Mouse (Mus musculus) liver, embryonic 15.5 days (tissue): ENCODE data around the gene Srrm1. TPM values are rescaled to one million over a fixed set of nuclear protein-coding genes. Genes with fewer than 3 reads are reported as not detected.
A peak's percentile ranks its signal among the peaks of the same experiment; 100 is the strongest.

Experiments
- ATAC-seq: fragments of 200-750 bp; cut with Nextera tagmentation; 2 replicates; pipeline ENCODE4 v1.8.0; 2017; ENCODE audit warnings: moderate number of reproducible peaks, mild to moderate bottlenecking, moderate library complexity; ENCODE audit not compliant: insufficient read depth
- H3K27ac ChIP-seq: fragments of 300-500 bp; sonication (generic); replicated peaks from 2 replicates; pipeline ENCODE4 v1.5.1; 2015; ENCODE audit warnings: mild to moderate bottlenecking, inconsistent platforms
- H3K27me3 ChIP-seq: fragments of 300-500 bp; sonication (generic); 2 replicates; pipeline ENCODE4 v1.6.1; 2015; ENCODE audit warnings: mild to moderate bottlenecking, inconsistent platforms
- H3K36me3 ChIP-seq: fragments of 300-500 bp; sonication (generic); replicated peaks from 2 replicates; pipeline ENCODE4 v1.6.1; 2015; ENCODE audit warnings: moderate library complexity, mild to moderate bottlenecking, inconsistent platforms
- H3K4me1 ChIP-seq: fragments of 300-500 bp; sonication (generic); replicated peaks from 2 replicates; pipeline ENCODE4 v1.6.1; 2015; ENCODE audit warnings: inconsistent platforms
- H3K4me2 ChIP-seq: fragments of 300-500 bp; sonication (generic); 2 replicates; pipeline ENCODE4 v1.6.1; 2015; ENCODE audit warnings: moderate library complexity, mild to moderate bottlenecking, inconsistent platforms
- H3K4me3 ChIP-seq: fragments of 300-500 bp; sonication (generic); replicated peaks from 2 replicates; pipeline ENCODE4 v1.5.1; 2015; ENCODE audit warnings: mild to moderate bottlenecking, inconsistent platforms
- H3K9ac ChIP-seq: fragments of 300-500 bp; sonication (generic); 2 replicates; pipeline ENCODE4 v1.6.1; 2015; ENCODE audit warnings: moderate library complexity, mild to moderate bottlenecking, inconsistent platforms
- H3K9me3 ChIP-seq: fragments of 300-500 bp; sonication (generic); replicated peaks from 2 replicates; pipeline ENCODE4 v1.6.1; 2016; ENCODE audit warnings: inconsistent platforms
- WGBS: fragments of 180-500 bp; shearing (Covaris S2); methylation state at CpG from one replicate; pipeline ENCODE4 v1.1.7; 2015; ENCODE audit warnings: mixed read lengths; ENCODE audit not compliant: insufficient replicate concordance; 5-methylcytosine and 5-hydroxymethylcytosine counted together
- polyA plus RNA-seq: library from polyadenylated mRNA; unstranded; fragments of >200 nt; fragmentation: Nextera tagmentation; extraction: Ambion mirVana; gene quantifications from 2 replicates; pipeline ENCODE4 v1.2.1, GENCODE M21; 2015

Srrm1 gene
- polyA plus RNA-seq, 1 experiment from 2014 or later = 108 TPM

DNA sequence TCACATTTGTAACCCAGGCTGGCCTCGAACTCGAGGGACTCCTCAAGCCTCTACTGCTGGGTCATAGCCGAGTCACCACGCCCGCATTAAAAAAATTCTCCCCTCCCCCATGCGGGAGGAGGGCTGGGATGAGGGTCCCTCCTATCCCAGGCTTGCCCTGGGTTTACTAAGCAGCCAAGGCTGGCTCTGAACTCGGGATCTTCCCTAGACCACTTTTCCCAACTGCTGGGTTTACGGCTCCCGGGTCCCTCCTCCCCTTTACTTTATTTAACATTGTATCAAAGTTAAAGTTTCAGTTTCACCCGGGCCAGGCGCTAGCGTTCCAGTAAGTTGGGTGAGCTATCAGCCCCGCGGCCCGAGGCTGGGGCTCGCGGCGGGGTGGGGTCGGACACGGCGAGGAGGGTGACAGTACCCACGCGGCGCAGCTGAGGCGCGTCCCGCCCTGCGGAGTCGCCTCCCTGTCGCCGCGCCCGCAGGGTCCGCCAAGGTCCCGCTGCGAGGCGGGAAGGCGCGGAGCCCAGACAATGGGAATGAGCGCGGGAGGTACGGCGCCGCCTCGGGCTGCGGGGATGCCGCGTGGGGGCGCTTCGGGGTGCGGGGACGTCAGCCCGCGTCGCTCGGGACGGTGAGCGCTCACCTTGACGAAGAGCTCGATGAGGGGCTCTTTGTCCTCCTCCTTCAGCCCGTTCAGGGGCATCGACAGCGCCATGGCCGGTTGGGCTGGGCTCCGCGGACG lies 81.1 kb downstream of the Srrm1 start:
- Histone ChIP-seq H3K9me3 (no peaks in the 10 kb centered on the region), H3K27ac (peak overlapping the region; percentile 96), H3K4me2 (peak overlapping the region; percentile 88), H3K4me1 (peaks cover 77% of the 10 kb centered on the region), H3K36me3 (peaks cover 34% of the 10 kb centered on the region), H3K9ac (peak overlapping the region; percentile 95), H3K27me3 (no peaks in the 10 kb centered on the region), H3K4me3 (peak overlapping the region; percentile 97)
- WGBS = under 1% methylated on average over 67 of the region's 67 CpGs
- ATAC-seq = peak; percentile 59

DNA sequence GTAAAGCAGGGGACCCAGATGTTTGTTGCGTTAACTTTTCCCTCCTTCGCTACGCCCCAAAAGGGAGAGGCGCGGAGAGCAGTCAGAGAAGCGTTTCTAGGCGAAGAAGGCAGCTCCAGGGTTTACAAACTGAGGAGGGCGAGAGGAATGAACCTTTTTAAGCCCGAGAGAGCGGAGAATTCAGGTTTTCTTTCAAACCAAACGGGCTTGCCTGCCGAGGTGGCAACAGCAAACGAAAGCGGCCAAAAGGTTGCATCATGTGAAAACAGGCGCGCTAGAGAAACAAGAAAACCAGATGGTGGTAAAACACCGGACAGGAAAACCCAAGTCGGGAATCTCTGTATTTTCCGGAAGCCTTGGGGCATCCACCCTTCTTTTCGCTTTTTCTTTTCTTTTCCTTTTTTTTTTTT lies 81.7 kb downstream of the Srrm1 start:
- Histone ChIP-seq H3K4me3 (peak overlapping the region; percentile 97), H3K9me3 (no peaks in the 10 kb centered on the region), H3K4me1 (peaks cover 76% of the 10 kb centered on the region), H3K9ac (peak overlapping the region; percentile 95), H3K4me2 (peak overlapping the region; percentile 88), H3K36me3 (peaks cover 36% of the 10 kb centered on the region), H3K27ac (peak overlapping the region; percentile 96), H3K27me3 (no peaks in the 10 kb centered on the region)
- under 1% methylated on average over 20 of the region's 20 CpGs for WGBS
- ATAC-seq = no peak

Other genes with a start within 250 kb of the Srrm1 start
- 0.60 and 0.75 TPM in 2 replicates for gene Runx3, start 232.7 kb downstream of the Srrm1 start, polyA plus RNA-seq
- 110 and 120 TPM in 2 replicates for gene Clic4, start 80.5 kb downstream of the Srrm1 start, polyA plus RNA-seq
- 0.12 TPM in 1 of 2 replicates, not detected in the other for gene Ncmap, start 44.9 kb upstream of the Srrm1 start, polyA plus RNA-seq
- 3.1 and 3.4 TPM in 2 replicates for gene Rcan3, start 80.5 kb upstream of the Srrm1 start, polyA plus RNA-seq
- not detected in 2 replicates for gene Stpg1, start 141.5 kb upstream of the Srrm1 start, polyA plus RNA-seq
- 3.1 and 3.9 TPM in 2 replicates for gene Nipal3, start 141.7 kb upstream of the Srrm1 start, polyA plus RNA-seq
- gene Grhl3, start 220.3 kb upstream of the Srrm1 start, polyA plus RNA-seq = 0.41 and 0.46 TPM in 2 replicates